Mouse (Mus musculus) heart, adult 9 months (tissue): Measurements from ENCODE around the gene Btn2a2.

Experiments used
- DNase-seq, 2 experiments: peaks; one replicate each; pipeline ENCODE4 v3.0.0; 2022; ENCODE audit warnings: low spot score in 2 of 2

Gene Btn2a2

GRCm38 (mm10) chr13:23488400-23489322 is at the start of gene Btn2a2:
TSS of gene Btn2a2 (minus strand) at chr13:23488857.
- peak; percentile 39 to 56 for DNase-seq

DNA sequence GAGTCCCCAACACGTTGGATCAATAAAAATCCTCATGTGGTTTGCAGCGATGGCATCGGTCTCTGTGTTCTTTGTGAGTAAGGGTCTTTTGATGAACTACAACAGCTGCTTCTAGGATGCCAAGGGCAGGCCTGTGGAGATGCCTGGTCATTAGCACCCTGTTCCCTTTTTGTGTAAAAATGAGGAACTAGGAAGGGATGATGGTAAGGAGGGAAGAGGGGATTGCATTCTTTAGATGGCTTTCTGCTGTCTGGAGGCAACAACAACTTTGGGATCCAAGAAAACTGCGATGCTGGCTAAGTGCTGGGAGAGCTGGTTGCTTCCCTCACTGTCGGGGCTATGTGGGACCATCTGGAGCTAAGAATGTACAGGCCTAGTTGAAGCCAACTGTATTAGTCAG is 49.6 kb upstream of the Btn2a2 start:
- DNase-seq: no peak

DNA sequence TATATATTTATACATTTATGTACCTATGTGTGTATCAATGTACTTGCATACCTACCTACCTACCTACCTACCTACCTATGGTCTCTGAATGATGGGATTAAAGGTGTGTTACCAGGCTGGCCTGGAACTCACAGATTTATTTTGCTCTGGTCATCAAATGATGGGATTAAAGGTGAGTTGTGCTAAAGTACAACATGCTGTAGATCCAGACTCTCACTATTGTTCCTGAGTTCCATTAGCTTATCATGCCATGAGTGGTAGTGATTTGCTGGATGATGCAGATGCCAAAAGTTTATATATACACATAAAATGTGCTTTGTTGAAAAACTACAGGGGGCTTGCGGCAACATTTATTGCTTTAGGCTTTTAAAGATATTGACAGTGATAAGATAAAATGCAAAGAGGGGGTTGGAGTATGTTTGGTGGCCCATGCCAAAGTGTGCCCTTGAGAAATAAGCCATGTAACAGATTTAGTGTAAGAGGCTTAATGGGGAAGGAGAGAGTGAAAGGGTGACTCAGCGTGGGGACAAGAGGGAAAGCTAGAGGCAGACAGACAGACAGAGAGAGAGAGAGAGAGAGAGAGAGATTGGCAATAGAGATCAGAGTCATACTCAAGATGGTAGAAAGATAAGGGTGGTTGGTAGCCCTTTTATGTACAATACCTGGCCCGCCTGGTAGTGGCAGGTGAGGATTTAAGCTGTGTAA is 48.5 kb upstream of the Btn2a2 start:
- no peak for DNase-seq

- DNase-seq: no peak
Observed at GRCm38 (mm10) chr13:23536076-23536822, 47.6 kb upstream of the Btn2a2 start.

DNA sequence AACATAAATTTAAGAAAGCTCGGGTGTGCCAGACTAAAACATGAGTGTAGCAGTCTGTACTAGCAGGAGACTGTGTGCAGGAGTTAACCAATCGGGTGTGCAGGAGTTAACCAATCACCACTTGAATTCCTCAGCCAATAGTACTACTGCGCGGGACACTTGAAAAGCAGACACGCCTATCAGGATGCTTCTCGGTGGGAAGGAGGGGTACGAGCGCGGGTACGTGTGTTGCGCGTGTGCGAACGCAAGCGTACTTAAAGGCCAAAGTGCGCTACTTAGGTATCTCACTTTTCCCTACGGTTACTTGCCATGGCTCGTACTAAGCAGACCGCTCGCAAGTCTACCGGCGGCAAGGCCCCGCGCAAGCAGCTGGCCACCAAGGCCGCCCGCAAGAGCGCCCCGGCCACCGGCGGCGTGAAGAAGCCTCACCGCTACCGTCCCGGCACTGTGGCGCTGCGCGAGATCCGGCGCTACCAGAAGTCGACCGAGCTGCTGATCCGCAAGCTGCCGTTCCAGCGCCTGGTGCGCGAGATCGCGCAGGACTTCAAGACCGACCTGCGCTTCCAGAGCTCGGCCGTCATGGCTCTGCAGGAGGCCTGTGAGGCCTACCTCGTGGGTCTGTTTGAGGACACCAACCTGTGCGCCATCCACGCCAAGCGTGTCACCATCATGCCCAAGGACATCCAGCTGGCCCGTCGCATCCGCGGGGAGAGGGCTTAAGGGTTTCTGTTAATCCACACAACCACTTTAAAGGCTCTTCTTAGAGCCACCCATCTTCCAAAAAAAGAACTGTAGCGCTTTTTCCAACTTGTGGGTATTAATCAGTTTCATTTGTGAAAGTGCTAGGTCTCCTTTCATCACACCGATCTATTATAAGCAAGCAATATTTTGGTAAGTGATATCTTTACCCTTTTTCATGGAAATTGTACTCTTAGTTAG is 46.7 kb upstream of the Btn2a2 start, which contains the start of gene Hist1h3g:
TSS of gene Hist1h3g (plus strand) at position 286 of the 939 bp plus-strand sequence.
- peak; percentile 84 to 90 for DNase-seq

DNA sequence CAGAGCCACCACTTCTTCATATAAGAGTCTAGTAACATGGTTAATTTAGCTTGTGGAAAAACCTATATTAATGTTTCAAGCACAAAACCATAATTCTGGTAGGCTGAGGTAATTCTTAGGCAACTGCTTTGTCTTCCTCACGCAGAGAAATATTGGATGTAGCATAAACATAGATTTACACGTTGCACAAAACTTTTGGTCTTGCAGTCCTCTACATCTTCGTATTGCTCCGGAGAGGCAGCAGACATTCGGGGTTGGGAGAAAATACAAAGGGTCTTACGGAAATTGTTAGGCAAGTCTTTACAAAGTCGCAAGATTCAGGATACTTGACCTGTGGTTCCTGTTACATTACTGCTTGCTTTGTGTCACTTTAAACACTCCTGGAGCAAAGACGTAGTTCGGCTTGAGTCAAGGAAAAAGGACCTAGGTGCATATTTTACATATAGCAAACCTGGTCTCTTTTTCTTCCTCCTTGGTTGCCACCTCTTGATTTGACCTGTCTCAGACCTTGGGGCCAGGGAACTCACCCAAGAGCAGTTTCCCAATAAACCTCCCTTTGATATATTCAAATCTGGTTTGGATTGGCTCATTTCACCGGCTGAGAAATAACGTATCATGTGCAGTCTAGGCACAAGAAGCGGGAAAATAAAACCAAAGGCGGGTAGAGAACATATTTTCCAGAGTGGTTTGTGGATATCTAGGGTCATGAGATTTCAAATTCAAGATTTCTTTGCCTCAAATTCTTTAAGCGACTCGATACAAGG is 45.9 kb upstream of the Btn2a2 start:
- DNase-seq: no peak

DNA sequence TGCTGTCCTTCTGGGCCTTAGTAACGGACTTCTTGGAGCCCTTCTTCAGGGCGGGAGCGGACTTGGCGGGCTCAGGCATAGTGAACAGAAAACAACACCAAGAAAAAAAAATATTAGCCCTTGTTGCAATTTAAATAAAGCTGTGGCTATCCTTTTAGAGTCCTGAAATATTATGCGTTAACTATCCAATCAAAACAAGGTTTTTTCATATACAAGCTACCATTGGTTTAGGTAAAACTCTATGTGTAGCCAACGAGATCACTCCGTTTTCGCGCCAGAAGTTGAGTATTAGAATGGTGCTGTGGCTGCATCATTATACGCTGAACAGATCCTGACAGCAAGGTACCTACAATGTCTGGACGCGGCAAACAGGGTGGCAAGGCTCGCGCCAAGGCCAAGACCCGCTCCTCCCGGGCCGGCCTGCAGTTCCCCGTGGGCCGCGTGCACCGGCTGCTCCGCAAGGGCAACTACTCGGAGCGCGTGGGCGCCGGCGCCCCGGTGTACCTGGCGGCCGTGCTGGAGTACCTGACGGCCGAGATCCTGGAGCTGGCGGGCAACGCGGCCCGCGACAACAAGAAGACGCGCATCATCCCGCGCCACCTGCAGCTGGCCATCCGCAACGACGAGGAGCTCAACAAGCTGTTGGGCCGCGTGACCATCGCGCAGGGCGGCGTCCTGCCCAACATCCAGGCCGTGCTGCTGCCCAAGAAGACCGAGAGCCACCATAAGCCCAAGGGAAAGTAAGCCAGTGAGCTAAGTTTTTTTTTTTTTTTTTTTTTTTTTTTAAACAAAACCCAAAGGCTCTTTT is 45.1 kb upstream of the Btn2a2 start, which contains the start of gene Hist1h2af:
TSS of gene Hist1h2af (plus strand) at position 347 of the 808 bp plus-strand sequence.
- DNase-seq: peak in 1 of 2 experiments; percentile 64

DNA sequence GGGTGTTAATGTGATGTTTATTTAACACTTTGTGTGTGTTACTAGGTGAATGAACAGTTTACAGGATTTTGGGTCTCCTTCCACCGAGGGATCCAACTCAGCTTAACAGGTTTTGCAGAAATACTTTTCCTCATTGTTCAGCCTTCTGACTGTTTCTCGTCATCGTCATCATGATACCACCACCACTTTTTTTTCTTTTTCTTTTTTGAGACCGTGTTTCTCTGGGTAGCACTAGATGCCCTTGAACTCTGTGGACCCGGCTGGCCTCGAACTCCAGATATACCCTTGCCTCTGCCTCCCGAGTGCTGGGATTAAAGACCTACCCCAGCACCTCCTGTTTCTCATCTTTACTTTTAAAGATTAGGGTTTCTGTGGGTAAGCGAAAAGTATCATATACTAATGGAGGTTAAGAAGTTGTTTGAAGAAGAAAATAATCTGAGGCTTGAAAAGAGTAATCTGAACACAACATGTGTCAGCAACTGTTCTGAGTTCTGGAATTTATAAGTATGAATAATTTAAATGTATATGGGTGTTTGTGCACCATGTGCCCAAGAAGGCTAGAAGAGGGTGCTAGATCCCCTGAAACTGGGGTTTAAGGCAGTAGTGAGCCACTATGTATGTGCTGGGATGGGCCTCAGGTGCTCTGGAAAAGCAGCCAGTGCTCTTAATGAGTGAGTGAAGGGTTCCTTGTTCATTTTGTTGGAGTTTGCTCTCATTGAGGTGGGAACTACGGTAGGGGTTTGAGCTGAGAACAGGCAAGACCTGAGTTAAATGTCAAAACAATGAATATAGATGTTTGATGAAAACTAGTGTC is 43.8 kb upstream of the Btn2a2 start:
- DNase-seq: no peak

- peak; percentile 97 to 98 for DNase-seq
Observed at GRCm38 (mm10) chr13:23530901-23531875, 42.5 kb upstream of the Btn2a2 start, which contains the start of gene Hist1h4h. TSS of gene Hist1h4h (plus strand) at chr13:23531050.

GRCm38 (mm10) chr13:23530181-23530900 is 41.7 kb upstream of the Btn2a2 start:
- DNase-seq: peak; percentile 54 to 82

DNA sequence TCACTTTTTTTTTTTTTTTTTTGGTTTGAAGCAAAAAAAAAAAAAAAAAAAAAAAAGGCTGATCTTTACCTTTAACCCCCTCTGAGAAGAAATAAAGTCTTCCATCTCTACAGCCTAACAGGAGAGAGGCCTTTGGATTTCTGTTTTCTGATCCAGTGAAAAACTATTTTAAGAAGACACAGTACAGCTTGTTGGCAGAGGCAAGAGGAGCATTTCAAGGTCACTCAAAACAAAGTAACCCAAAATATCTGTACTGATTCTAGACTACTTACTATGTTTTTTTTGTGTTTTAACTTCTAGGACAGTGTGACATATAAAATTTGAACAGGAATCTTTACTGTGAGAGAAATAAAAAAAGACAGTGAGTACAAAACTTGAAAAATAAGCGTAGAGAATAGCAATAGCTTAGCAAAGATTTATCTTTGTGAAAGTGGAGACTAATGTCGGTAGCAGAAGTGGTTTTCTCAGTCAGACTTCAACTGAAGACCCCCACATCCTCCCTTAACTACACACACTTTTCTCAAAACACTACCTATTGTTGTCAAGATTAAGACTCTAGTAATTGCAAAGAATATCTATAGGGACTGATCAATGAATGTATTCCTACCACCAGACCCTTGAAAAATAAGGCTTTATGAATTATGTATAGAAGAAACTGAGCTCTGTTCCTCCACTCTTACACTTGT is 41.0 kb upstream of the Btn2a2 start:
- no peak for DNase-seq

DNA sequence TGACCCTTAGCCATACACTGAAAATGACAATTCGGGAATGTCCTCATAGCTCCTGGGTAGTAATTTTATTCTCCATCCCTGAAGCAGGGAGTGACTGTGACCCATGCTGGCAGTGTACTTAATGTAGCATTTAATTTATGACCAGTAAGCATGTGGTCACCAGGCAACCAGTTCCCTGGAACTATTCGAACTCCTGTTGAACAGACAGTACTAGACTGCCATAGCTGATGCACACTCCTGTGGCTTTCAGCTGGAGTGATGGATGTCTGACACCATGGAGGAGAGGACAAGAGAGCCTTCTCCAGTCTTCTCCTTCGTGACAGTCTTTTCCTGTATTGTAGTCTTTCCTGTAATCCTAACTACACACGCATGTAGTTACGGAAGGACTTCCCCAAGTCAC is 40.3 kb upstream of the Btn2a2 start:
- DNase-seq: no peak

GRCm38 (mm10) chr13:23526312-23526711 is 37.7 kb upstream of the Btn2a2 start:
- peak; percentile 80 to 92 for DNase-seq

GRCm38 (mm10) chr13:23525901-23526300 is 37.2 kb upstream of the Btn2a2 start:
- no peak for DNase-seq

DNA sequence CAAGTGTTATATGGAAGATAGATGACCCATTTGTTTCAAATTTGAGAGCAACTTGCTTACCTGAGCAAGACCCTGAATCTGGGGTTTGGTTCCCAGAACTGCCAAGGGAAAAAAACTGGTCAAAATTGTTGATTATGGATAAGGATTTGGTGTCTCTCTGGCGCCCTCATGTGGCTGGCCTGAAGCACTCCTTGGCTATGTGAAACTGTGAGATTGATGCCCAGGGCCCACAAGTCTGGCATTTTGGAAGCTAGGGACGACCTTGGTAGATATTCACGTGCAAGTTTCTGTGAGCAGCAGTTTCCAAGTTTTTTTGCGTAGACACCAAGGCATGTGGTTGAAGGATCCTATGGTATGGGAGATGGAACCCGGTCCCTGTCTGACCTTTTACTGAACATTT is 36.0 kb upstream of the Btn2a2 start:
- DNase-seq: peak; percentile 39

DNA sequence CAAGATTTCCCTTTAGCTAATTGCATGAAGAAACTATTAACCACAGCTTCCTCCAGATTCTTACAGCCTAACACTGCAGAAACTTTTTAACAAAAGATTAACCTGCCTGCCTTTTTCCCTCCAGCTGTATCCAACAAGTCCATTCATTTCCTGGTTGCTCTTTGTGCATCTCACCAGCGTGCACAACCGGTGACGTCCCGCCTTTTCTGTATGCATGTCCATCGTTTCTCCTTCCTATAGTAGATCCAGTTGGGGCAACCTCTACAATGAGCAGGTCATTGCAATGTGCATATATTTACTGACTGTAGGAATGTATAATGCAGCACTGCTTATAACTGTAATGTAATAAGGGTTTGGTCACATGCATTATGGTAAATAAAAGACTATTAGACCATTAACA is 35.3 kb upstream of the Btn2a2 start:
- DNase-seq: no peak
